Mouse (Mus musculus) liver, embryonic 14.5 days (tissue): Measurements from ENCODE around the gene Tnik. TPM values are rescaled to one million over a fixed set of nuclear protein-coding genes. Genes with fewer than 3 reads are reported as not detected.

Experiments used
- ATAC-seq: fragments of 200-750 bp; cut with Nextera tagmentation; 2 replicates; pipeline ENCODE4 v1.8.0; 2017; ENCODE audit warnings: moderate number of reproducible peaks, mild to moderate bottlenecking, moderate library complexity; ENCODE audit not compliant: insufficient read depth
- DNase-seq, 3 experiments: peaks; one replicate each; pipeline ENCODE4 v3.0.0-alpha.2; 2012 to 2013; ENCODE audit warnings: low read depth in 3 of 3, low spot score in 3 of 3
- H3K27ac ChIP-seq: fragments of 300-500 bp; sonication (generic); 2 replicates; pipeline ENCODE4 v1.5.1; 2014; ENCODE audit warnings: moderate library complexity, mild to moderate bottlenecking, control low read depth, inconsistent platforms
- H3K27me3 ChIP-seq: fragments of 300-500 bp; sonication (generic); 2 replicates; pipeline ENCODE4 v1.6.1; 2014; ENCODE audit warnings: mild to moderate bottlenecking, low read length, moderate library complexity; ENCODE audit not compliant: control insufficient read depth, insufficient read depth
- H3K36me3 ChIP-seq: fragments of 300-500 bp; sonication (generic); replicated peaks from 2 replicates; pipeline ENCODE4 v1.6.1; 2014; ENCODE audit warnings: low read depth; ENCODE audit not compliant: control insufficient read depth, insufficient read depth
- H3K4me1 ChIP-seq, 2 experiments: fragments of 200-500 bp in 1 of 2; fragments of 300-500 bp in 1 of 2; sonication (generic) in 1 of 2; replicated peaks; 2 replicates each; pipeline ENCODE4 v1.6.1; 2012 to 2014; ENCODE audit warnings: antibody characterized with exemption in 1 of 2, inconsistent platforms in 1 of 2, low read length in 1 of 2; ENCODE audit not compliant: control insufficient read depth in 2 of 2, insufficient read depth in 2 of 2
- H3K4me2 ChIP-seq: fragments of 300-500 bp; sonication (generic); 2 replicates; pipeline ENCODE4 v1.6.1; 2014; ENCODE audit warnings: low read depth, mild to moderate bottlenecking, control low read depth, moderate library complexity
- H3K4me3 ChIP-seq, 2 experiments: fragments of 200-500 bp in 1 of 2; fragments of 300-500 bp in 1 of 2; sonication (generic) in 1 of 2; 2 replicates each; pipeline ENCODE4 v1.5.1; 2012 to 2014; ENCODE audit warnings: low read depth in 2 of 2, low read length in 2 of 2, mild to moderate bottlenecking in 2 of 2, control low read depth in 1 of 2, inconsistent platforms in 1 of 2, moderate library complexity in 1 of 2; ENCODE audit not compliant: insufficient read depth in 1 of 2
- H3K9ac ChIP-seq: fragments of 300-500 bp; sonication (generic); replicated peaks from 2 replicates; pipeline ENCODE4 v1.6.1; 2014; ENCODE audit warnings: mild to moderate bottlenecking, control low read depth, moderate library complexity
- H3K9me3 ChIP-seq: fragments of 300-500 bp; sonication (generic); 2 replicates; pipeline ENCODE4 v1.6.1; 2016; ENCODE audit warnings: low read length, mixed read lengths; ENCODE audit not compliant: control insufficient read depth
- CTCF ChIP-seq: IDR thresholded peaks from 2 replicates; pipeline ENCODE4 v1.5.1; 2016; ENCODE audit warnings: antibody characterized with exemption, low read depth, control low read depth
- EP300 ChIP-seq: IDR thresholded peaks from 2 replicates; pipeline ENCODE4 v1.6.1; 2016; ENCODE audit warnings: antibody characterized with exemption, low read depth
- WGBS: fragments of 180-500 bp; shearing (Covaris S2); extraction: QIAGEN DNeasy Blood & Tissue Kit; methylation state at CpG from one replicate; pipeline ENCODE4 v1.1.7; 2014; ENCODE audit not compliant: insufficient replicate concordance; 5-methylcytosine and 5-hydroxymethylcytosine counted together
- polyA plus RNA-seq, 2 experiments: library from polyadenylated mRNA; depleted of rRNA in 1 of 2; stranded (reverse) in 1 of 2; unstranded in 1 of 2; fragments of >200 nt; fragmentation: Nextera tagmentation in 1 of 2; extraction: Ambion mirVana in 1 of 2; gene quantifications; 2 replicates each; pipeline versions ENCODE4 v1.2.1 to v1.2.3; 2012 to 2014

Tnik gene
- polyA plus RNA-seq, 2 experiments: 0.89 to 2.0 TPM

DNA sequence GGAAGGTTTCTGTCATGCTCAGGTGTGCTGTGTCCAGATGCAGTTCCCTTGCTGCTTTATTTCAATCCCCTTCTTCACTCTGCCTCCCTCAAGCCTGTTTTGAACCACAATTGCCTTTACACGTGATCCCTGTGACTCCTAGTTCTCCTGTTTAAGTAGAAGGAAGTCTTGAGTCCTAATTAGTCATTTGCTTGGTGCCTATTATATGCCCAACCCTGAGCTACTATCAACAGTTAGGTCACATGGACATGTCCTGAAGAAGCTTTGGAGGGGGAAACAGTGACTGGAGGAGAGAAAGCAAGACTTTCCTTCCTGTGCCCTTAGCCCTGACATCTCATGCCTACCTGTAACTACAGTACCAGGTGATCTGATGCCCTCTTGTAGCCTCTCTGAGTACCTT is 210.4 kb downstream of the Tnik start:
- Histone ChIP-seq H3K27ac (no peak overlapping the region), H3K9ac (no peak overlapping the region), H3K4me1 (no peaks in the 10 kb centered on the region), H3K4me2 (no peak overlapping the region), H3K36me3 (no peaks in the 10 kb centered on the region), H3K27me3 (no peaks in the 10 kb centered on the region), H3K9me3 (no peaks in the 10 kb centered on the region), H3K4me3 (no peak overlapping the region)
- no peak for DNase-seq
- no peak for TF ChIP-seq CTCF
- no peak for TF ChIP-seq EP300
- WGBS: 42% methylated on average over 1 of the region's 1 CpGs
- no peak for ATAC-seq

- no peak for TF ChIP-seq EP300
- TF ChIP-seq CTCF: no peak
- H3K27ac ChIP-seq: no peak overlapping the region
- H3K27me3 ChIP-seq: no peaks in the 10 kb centered on the region
- no peak overlapping the region for H3K4me3 ChIP-seq
- H3K36me3 ChIP-seq: no peaks in the 10 kb centered on the region
- H3K4me1 ChIP-seq: no peaks in the 10 kb centered on the region
- H3K9ac ChIP-seq: no peak overlapping the region
- no peak overlapping the region for H3K4me2 ChIP-seq
- WGBS: 78% methylated on average over 2 of the region's 2 CpGs
- no peak for ATAC-seq
- no peak for DNase-seq
- no peaks in the 10 kb centered on the region for H3K9me3 ChIP-seq
Measured at GRCm38 (mm10) chr3:28477373-28477772, 214.4 kb downstream of the Tnik start.

DNA sequence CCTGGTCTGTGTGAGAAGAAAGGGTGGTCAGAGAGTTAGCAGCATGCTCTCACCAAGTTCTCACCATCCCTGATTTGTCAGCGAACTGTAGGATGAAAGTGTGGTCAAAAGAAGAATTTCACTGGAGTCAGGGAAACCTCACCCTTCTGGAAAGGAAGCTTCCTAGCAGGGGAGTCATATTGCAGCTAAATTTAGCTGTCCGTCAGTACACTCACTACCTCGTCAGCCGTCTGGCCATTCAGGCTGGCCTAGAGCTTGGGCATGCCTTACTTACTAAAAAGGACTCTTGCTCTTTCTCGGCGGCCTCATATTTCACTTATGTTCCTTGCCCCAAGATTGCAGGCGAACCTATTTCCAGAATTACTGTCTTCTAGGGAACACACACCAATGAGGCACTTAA is 222.7 kb downstream of the Tnik start:
- no peak overlapping the region for H3K4me2 ChIP-seq
- ATAC-seq: no peak
- no peak overlapping the region for H3K27ac ChIP-seq

GRCm38 (mm10) chr3:28487418-28487817 is 224.4 kb downstream of the Tnik start:
- 67% methylated on average over 9 of the region's 9 CpGs for WGBS
- ATAC-seq (no peak), DNase-seq (no peak)
- TF ChIP-seq EP300: no peak
- TF ChIP-seq CTCF: no peak
- Histone ChIP-seq H3K27me3 (no peaks in the 10 kb centered on the region), H3K9me3 (no peaks in the 10 kb centered on the region), H3K27ac (no peak overlapping the region), H3K4me3 (no peak overlapping the region), H3K4me1 (no peaks in the 10 kb centered on the region), H3K4me2 (no peak overlapping the region), H3K36me3 (no peaks in the 10 kb centered on the region), H3K9ac (no peak overlapping the region)

More for the DNA sequence above, 222.7 kb downstream of the Tnik start:
- no peaks in the 10 kb centered on the region for H3K9me3 ChIP-seq
- no peaks in the 10 kb centered on the region for H3K27me3 ChIP-seq
- H3K36me3 ChIP-seq: no peaks in the 10 kb centered on the region
- no peak overlapping the region for H3K4me3 ChIP-seq
- TF ChIP-seq EP300 (no peak), CTCF (no peak)
- no peak overlapping the region for H3K9ac ChIP-seq
- 58% methylated on average over 7 of the region's 7 CpGs for WGBS
- no peaks in the 10 kb centered on the region for H3K4me1 ChIP-seq
- DNase-seq: no peak

DNA sequence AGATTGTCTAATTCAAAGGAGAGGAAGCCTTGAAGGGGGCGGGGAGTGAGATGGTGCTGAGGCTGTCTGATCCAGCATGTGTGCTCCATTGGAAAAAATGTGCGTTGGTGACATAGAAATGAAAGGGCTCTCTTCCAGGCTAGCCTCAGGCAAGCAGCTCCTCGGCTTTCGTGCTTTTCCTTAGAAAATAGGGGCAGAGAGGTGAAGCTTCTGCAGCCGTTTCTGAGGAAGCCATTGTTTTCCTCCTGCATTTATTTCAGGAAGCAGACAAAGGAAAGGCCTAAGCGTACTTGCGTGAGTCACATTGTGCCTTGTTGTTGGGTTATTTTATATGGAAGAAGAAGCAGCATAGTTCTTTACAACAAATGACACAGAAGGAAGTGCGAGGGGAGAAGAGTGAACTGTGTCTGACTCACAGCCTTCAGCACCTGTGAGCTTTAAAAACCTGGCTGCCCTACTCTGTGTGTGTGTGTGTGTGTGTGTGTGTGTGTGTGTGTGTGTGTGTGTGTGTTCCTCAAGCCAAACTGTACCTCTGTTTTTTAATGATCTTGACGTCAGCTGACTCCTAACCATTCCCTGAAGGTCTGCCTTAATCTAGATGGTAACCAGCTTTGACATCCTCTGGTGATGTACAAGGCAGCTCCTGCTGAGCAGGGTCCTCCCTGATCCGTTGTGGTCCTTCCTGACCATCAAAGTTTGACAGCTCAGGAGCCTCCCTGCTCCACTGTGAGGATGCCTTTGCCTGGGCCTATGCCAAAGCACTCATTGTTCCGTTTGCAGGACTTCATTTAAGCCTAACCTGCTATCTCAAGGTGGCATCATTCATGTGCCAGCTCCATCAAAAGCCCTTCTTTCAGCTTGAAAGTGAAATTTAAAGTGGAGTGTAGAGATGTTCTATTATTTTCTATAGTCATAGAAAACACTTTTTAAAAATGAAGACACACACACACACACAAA is 228.3 kb downstream of the Tnik start:
- H3K4me1 ChIP-seq: no peaks in the 10 kb centered on the region
- H3K27me3 ChIP-seq: no peaks in the 10 kb centered on the region
- no peak overlapping the region for H3K9ac ChIP-seq
- H3K9me3 ChIP-seq: no peaks in the 10 kb centered on the region
- TF ChIP-seq CTCF: no peak
- no peak for TF ChIP-seq EP300
- no peak for DNase-seq
- H3K36me3 ChIP-seq: no peaks in the 10 kb centered on the region
- no peak overlapping the region for H3K4me3 ChIP-seq
- no peak for ATAC-seq
- 51% methylated on average over 11 of the region's 11 CpGs for WGBS
- H3K4me2 ChIP-seq: no peak overlapping the region
- no peak overlapping the region for H3K27ac ChIP-seq
